Mouse (Mus musculus) central nervous system, embryonic 18 days (tissue): Measurements from ENCODE around the gene Megf9. TPM values are rescaled to one million over a fixed set of nuclear protein-coding genes. Genes with fewer than 3 reads are reported as not detected.

Experiments used
- polyA plus RNA-seq: library from polyadenylated mRNA; depleted of rRNA; stranded (reverse); fragments of >200 nt; gene quantifications from 2 replicates; pipeline ENCODE4 v1.2.3, GENCODE M21; 2012; rRNA removed

Megf9 gene
- polyA plus RNA-seq = 24.8 and 26.6 TPM in 2 replicates

GRCm38 (mm10) chr4:70534891-70535269 lies at the start of gene Megf9:
Gene Megf9, minus strand, starts transcription at chr4:70534995.

GRCm38 (mm10) chr4:70409994-70410721 lies 124.6 kb downstream of the Megf9 start, which contains the start of gene Cdk5rap2:
Gene Cdk5rap2, minus strand, starts transcription at chr4:70410443.

Other genes with a start within 250 kb of the Megf9 start
- 13.0 and 13.7 TPM in 2 replicates for gene Cdk5rap2, start 124.6 kb downstream of the Megf9 start, polyA plus RNA-seq